Mouse (Mus musculus): ENCODE measurements around the gene Slc1a7. TPM values are rescaled to one million over a fixed set of nuclear protein-coding genes. Genes with fewer than 3 reads are reported as not detected.

The Slc1a7 gene
- polyA plus RNA-seq, 1 experiment, result 0.08 TPM

DNA sequence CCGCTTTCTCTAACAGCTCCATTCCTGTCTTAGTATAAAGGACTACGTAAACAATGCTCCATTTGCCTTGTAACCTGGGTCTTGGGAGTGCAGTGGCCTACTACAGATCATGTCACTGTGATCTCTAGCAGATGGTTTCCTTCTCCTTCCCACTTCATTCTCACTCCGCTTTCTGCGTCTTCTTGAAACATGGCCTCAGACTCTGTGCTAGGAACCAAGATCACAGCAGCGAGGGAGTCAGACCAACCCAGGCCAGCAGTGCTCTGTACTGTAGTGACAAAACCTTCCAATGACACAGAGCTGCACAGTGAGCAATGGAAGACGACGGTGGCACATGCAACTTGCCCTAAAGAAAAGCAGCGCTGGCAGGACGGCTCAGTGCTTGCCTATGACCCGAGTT, 87.7 kb downstream of the Slc1a7 start:
- H3K4me3 ChIP-seq (ENCODE audit: insufficient read depth, low read length), result no peak overlapping the region
- no peak for TF ChIP-seq POLR2A (IDR thresholded peaks at IDR 0.05; ENCODE audit: extremely low read depth, insufficient read depth, low read length)
- TF ChIP-seq CTCF (IDR thresholded peaks at IDR 0.05; ENCODE audit: extremely low read depth, insufficient read depth, low read length), result no peak
- H3K4me1 ChIP-seq (ENCODE audit: control insufficient read depth, insufficient read depth, low read length), result peaks cover 9% of the 10 kb centered on the region
- H3K27ac ChIP-seq (ENCODE audit: insufficient read depth, low read length), result no peak overlapping the region

DNA sequence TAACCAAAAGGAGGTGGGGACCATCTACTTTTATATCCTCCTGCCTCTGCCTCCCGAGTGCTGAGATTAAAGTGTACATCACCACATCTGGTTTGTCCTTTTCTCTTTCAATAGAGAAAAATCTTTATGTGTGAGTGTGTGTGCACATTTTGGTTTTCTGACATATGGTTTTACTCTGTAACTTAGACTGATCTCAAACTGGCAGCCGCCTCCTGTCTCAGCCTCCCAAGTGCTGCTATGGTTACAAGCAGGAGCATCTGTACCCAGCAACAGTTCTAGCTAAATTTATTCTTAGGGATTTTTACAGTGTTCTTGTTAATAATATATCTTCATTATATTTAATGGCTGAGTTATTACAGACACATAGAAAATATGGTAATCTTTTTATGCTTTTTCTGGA, 89.1 kb downstream of the Slc1a7 start:
- TF ChIP-seq CTCF (IDR thresholded peaks at IDR 0.05; ENCODE audit: extremely low read depth, insufficient read depth, low read length) (no peak), POLR2A (IDR thresholded peaks at IDR 0.05; ENCODE audit: extremely low read depth, insufficient read depth, low read length) (no peak)
- H3K4me3 ChIP-seq (ENCODE audit: insufficient read depth, low read length), result no peak overlapping the region
- H3K27ac ChIP-seq (ENCODE audit: insufficient read depth, low read length), result no peak overlapping the region
- H3K4me1 ChIP-seq (ENCODE audit: control insufficient read depth, insufficient read depth, low read length), result peaks cover 9% of the 10 kb centered on the region

DNA sequence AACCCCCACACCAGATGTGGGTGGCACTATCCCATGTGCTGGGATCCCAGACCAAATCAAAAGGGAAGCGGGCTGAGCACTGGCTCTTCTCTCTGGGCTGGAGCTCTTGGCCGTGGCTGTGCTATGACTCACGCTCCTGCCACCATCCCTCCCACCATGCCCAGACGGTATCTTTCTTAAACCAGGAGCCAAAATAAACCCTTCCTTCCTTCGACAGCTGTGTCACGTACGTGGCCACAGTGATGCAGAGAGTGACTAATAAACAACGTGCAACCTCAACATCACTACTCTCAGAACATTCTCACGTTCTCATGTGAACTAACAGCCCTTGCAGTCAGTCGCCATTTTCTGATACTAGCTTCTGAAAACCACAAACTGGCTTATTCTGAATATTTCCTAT, 90.0 kb downstream of the Slc1a7 start:
- Histone ChIP-seq H3K27ac (ENCODE audit: insufficient read depth, low read length) (0 out of 2 replicates have a peak overlapping the region, but pooled peaks have one; percentile 52), H3K4me1 (ENCODE audit: control insufficient read depth, insufficient read depth, low read length) (peaks cover 9% of the 10 kb centered on the region), H3K4me3 (ENCODE audit: insufficient read depth, low read length) (no peak overlapping the region)
- no peak for TF ChIP-seq CTCF (IDR thresholded peaks at IDR 0.05; ENCODE audit: extremely low read depth, insufficient read depth, low read length)
- no peak for TF ChIP-seq POLR2A (IDR thresholded peaks at IDR 0.05; ENCODE audit: extremely low read depth, insufficient read depth, low read length)

DNA sequence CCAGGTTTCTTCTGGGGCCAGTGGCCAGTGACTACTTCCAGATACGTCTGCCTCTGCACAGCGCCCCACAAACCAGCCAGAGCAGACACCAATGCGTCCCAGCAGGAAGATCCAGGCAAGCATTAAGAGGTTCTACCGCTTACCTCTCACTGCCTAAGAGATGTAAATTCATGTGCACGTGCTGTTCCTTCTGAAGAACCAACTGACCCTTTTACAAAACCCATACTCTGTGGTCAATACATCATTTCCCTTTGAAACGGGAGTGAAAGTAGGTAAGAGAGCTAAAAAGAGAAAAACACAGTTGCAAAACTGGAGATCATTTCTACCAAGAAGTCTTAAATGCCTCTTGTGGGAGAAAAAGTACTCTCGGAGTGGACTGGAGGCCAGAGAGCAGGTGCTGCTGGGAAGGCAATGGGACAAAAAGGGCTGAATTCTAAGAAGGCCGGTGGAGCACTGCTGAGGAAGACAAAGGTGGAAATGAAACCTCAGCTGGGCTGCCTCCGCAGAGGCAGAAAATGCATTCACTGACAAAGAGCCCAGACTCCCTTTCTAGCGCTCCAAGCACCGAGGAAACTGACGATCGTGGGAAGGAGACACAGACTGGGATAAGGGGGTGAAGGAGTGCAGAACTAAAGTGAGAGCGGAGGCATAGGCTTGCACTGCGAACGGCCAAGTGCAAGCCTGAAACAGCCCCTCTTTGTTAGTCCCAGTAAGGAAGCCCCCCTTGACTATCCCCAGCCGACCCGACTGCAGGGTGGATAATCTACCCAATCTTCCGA, 91.7 kb downstream of the Slc1a7 start:
- H3K27ac ChIP-seq (ENCODE audit: insufficient read depth, low read length), result peak overlapping the region; percentile 17
- H3K4me1 ChIP-seq (ENCODE audit: control insufficient read depth, insufficient read depth, low read length), result peaks cover 9% of the 10 kb centered on the region
- TF ChIP-seq POLR2A (IDR thresholded peaks at IDR 0.05; ENCODE audit: extremely low read depth, insufficient read depth, low read length), result no peak
- H3K4me3 ChIP-seq (ENCODE audit: insufficient read depth, low read length), result no peak overlapping the region

DNA sequence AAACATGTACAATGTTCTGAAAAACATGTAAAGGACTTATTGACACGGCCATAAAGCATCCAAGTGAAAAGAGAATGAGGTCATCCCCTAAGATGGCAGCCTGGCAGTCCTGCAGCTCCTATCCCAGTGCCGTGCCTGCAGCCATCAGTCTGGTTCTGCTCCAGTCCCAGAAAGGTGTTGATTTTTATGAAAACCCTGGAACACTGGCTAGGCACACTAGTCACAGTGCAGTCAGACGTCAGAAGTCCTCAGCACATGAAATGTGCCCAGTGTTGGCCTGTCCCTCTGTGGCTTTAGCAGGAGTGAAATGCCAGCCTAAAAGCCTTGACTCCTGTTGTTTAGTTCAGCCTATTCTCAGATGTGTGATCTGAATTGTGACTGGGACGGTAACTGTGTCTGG, 92.6 kb downstream of the Slc1a7 start:
- Histone ChIP-seq H3K27ac (ENCODE audit: insufficient read depth, low read length) (no peak overlapping the region), H3K4me3 (ENCODE audit: insufficient read depth, low read length) (no peak overlapping the region), H3K4me1 (ENCODE audit: control insufficient read depth, insufficient read depth, low read length) (peaks cover 10% of the 10 kb centered on the region)
- TF ChIP-seq POLR2A (IDR thresholded peaks at IDR 0.05; ENCODE audit: extremely low read depth, insufficient read depth, low read length), result no peak
- TF ChIP-seq CTCF (IDR thresholded peaks at IDR 0.05; ENCODE audit: extremely low read depth, insufficient read depth, low read length), result no peak

DNA sequence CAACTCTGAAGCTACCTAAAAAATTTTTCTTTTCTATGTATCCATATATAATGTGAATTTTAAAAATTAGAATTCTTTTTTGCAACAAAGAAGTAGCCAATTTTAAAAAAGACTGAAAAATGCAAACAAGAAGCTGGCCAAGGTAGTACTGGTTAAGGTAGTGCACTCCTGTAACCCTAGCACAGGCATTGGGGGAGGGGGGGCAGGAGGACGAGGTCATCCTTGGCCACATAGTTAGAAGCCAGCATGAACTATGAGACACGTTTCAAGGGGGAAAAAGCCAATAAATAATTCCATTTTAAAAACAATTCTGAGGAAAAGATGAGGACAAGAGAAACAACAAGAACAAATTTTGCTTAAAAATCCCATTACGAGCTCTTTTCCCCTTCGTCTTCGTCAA, 94.4 kb downstream of the Slc1a7 start:
- Histone ChIP-seq H3K27ac (ENCODE audit: insufficient read depth, low read length) (no peak overlapping the region), H3K4me1 (ENCODE audit: control insufficient read depth, insufficient read depth, low read length) (peaks cover 10% of the 10 kb centered on the region), H3K4me3 (ENCODE audit: insufficient read depth, low read length) (no peak overlapping the region)
- TF ChIP-seq CTCF (IDR thresholded peaks at IDR 0.05; ENCODE audit: extremely low read depth, insufficient read depth, low read length) (no peak), POLR2A (IDR thresholded peaks at IDR 0.05; ENCODE audit: extremely low read depth, insufficient read depth, low read length) (no peak)

Other genes starting within 250 kb of the Slc1a7 start
- 45.1 and 46.2 TPM in 2 replicates for gene Lrp8, start 166.1 kb upstream of the Slc1a7 start, polyA plus RNA-seq (2012; rRNA removed)
- gene Magoh, start 88.6 kb upstream of the Slc1a7 start, polyA plus RNA-seq (2012; rRNA removed), result 41.1 and 42.6 TPM in 2 replicates
- gene 0610037L13Rik, start 78.5 kb upstream of the Slc1a7 start, polyA plus RNA-seq (2012; rRNA removed), result 141 and 149 TPM in 2 replicates
- gene Cpt2, start 44.7 kb upstream of the Slc1a7 start, polyA plus RNA-seq (2012; rRNA removed), result 8.2 and 10.3 TPM in 2 replicates
- gene Podn, start 128.1 kb downstream of the Slc1a7 start, polyA plus RNA-seq (2012; rRNA removed), result 12.3 and 12.4 TPM in 2 replicates
- gene Scp2, start 176.7 kb downstream of the Slc1a7 start, polyA plus RNA-seq (2012; rRNA removed), result 213 and 228 TPM in 2 replicates
- gene Echdc2, start 197.1 kb downstream of the Slc1a7 start, polyA plus RNA-seq (2012; rRNA removed), result 49.6 and 58.1 TPM in 2 replicates
- not detected in 2 replicates for gene Zyg11a, start 249.7 kb downstream of the Slc1a7 start, polyA plus RNA-seq (2012; rRNA removed)

Data from cortical plate, adult 2 months (tissue).